Comparison of ENCODE assay signal across 12 mouse cellular contexts in genomic region chr13:99494416-99494815, GRCm38 (mm10).
"Had no signal": no experiment of that assay in that cellular context is flagged by ENCODE, and none has a peak within 500 bp of the region (broad histone marks: within the 10 kb centered on the region; RNA-seq: fewer than 3 reads in every experiment).

No protein-coding gene starts in this region.

- H3K4me3 ChIP-seq: limb, embryonic 15.5 days; liver, embryonic 12.5 days; megakaryocyte, embryonic 14.5 days; neural tube, embryonic 12.5 days had no signal

- ATAC-seq: liver, embryonic 12.5 days had no signal

- H3K27ac ChIP-seq: limb, embryonic 15.5 days; liver, embryonic 12.5 days; macrophage; neural tube, embryonic 12.5 days had no signal

- H3K36me3 ChIP-seq: limb, embryonic 15.5 days; liver, embryonic 12.5 days had no signal

- H3K9ac ChIP-seq: limb, embryonic 15.5 days; liver, embryonic 12.5 days; lung, embryonic 14.5 days; neural tube, embryonic 12.5 days had no signal

- H3K9me3 ChIP-seq: limb, embryonic 15.5 days; liver, embryonic 12.5 days; megakaryocyte, embryonic 14.5 days; neural tube, embryonic 12.5 days had no signal

- DNase-seq: kidney, adult 18-20 months; kidney, postnatal 10 days; kidney, postnatal 4 days; lung, embryonic 14.5 days; lung, postnatal 14 days; thymus, adult 18-20 months; thymus, postnatal 25 days had no signal

- H3K4me2 ChIP-seq: limb, embryonic 15.5 days; liver, embryonic 12.5 days; lung, embryonic 14.5 days; neural tube, embryonic 12.5 days had no signal

- H3K4me1 ChIP-seq: liver, embryonic 12.5 days; megakaryocyte, embryonic 14.5 days had no signal

- H3K27me3 ChIP-seq: limb, embryonic 15.5 days; liver, embryonic 12.5 days; neural tube, embryonic 12.5 days had no signal
